Mouse (Mus musculus) heart, postnatal 14 days (tissue): ENCODE measurements around the gene Aatf. TPM values are rescaled to one million over a fixed set of nuclear protein-coding genes. Genes with fewer than 3 reads are reported as not detected.

Experiments used
- DNase-seq, 2 experiments: peaks; one replicate each; pipeline ENCODE4 v3.0.0; 2021 to 2022
- intact Hi-C: fragments of 180-260 bp; cut with DNase I; formaldehyde crosslinking; loops from one replicate; pipeline ENCODE4 v1.15.1; 2025
- long read RNA-seq, 2 experiments: library from polyadenylated mRNA; stranded (forward); transcript quantifications; one replicate each; pipeline ENCODE4 v2.0.0; 2021
- total RNA-seq, 2 experiments: library from RNA; stranded (reverse); gene quantifications; 2 replicates each; pipeline ENCODE4 v1.2.3; 2021

Aatf gene
- total RNA-seq = 10 to 100 TPM; 11.0 to 12.3 TPM
- long read RNA-seq, experiment 1, transcript Aatf-201 (13 exons, 1,822 nt) = major isoform, 17 of 18 reads
- long read RNA-seq, experiment 1, partial matches to known transcripts = 0 of 18 reads
- long read RNA-seq, experiment 1, other reads (novel, unspliced or antisense) = 1 of 18 reads
- long read RNA-seq, experiment 2, transcript Aatf-201 (13 exons, 1,822 nt) = major isoform, 19 of 20 reads
- long read RNA-seq, experiment 2, partial matches to known transcripts = 0 of 20 reads
- long read RNA-seq, experiment 2, other reads (novel, unspliced or antisense) = 1 of 20 reads

DNA sequence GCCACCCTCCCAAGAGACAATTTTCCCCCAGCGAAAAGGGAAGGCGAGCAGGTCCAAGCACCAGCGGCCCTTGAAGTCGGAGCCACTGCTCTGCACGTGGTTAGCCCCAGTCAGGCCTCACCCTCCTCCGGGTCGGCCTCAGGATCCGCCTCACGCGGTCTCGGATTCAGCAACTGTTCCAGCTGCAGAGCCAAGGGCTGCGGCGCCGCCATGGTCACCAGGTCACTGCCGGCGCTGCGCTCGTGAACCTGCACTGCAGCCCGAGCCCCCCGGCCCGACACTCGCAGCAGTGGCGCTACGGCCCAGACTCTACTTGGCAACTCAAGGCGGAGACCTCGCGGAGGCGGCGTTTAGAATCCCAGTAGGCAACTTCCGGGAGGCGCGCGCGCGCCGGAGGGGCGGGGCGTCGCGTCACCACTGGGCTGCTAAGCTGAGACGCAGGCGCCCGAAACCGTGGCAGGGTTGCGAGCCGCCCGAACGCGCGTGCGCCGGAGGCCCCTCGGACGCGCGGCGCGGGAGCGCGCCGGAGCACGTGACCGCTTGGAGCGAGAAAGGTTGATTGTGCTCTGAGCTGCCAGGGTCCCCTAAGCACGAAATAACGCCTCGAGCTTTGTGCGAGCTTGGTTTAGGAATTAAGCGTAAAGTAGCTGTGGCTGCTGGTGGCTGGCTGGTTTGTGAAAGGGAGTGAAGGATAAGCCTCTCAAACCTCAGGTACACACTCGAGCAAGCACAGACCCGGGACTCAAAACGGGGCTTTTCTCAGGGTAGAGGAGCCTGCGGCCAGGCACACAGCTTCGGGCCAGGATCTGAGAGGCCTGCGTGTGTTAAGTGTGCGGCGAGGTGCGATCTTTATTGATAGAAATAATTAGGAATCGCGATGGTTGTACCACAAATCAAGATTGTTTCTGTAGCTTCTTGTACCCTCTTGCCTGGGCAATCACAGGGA, at the start of gene Aatf:
TSS of gene Aatf (minus strand) at position 352 of the 946 bp plus-strand sequence.
- peak; percentile 97 to 98 for DNase-seq
- intact Hi-C loops = loop anchor here (5.0 to 10.0 kb wide), 3 partner anchors 246 to 309 kb away; no protein-coding TSS in a partner anchor

- intact Hi-C loops = no loop called here
- no peak for DNase-seq
Measured at GRCm38 (mm10) chr11:84562758-84563347, 49.5 kb upstream of the Aatf start.

DNA sequence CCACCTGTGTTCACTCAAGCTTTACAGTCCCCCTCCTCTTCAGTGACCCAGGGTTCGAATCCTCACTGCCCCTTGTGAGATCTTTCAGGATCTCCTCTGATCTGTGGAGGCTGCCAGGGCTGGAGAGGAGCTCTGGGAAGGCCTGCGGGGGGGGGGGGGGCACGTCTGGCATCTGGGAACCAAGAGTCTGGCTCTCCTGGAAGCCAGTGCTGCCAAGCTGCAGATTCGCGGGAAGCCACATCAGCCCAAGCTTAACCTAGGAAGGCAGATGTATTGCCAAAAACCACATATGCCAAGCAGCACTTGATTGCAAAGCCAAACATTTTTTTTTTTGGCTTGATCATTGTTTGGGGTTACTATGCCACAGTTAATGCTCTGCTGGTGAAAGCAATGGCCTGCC, 48.2 kb upstream of the Aatf start:
- no peak for DNase-seq
- intact Hi-C loops = no loop called here

DNA sequence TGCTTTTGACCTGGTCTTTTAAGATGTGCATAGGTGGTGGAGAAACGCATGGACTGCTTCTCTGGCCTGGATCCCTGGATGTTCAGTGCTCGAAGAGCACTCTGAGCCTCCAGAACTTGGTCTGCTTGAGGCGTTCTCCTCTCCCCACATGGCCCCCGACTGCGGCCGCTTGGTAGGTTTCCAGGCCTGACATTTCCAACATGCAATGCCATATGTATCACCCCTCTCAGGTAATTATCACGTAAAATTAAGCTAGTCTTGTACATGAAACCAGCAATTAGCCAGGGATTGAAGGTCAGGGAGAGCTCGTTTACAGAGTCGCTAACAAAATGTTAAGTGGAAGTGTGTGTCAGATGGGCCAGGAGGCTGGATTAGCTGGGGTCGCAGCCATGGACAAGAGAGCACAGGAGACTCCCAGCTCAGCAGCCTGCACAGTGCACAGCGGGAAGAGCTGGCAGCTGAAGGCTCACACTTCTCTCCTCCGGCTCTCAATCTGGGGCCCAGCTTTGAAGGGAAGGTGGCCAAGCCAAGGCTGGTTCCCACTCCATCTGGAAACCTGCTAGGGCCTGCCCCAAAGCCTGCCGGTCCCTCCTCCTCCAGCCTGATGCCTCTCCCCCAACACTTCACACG, 40.6 kb upstream of the Aatf start:
- intact Hi-C loops = no loop called here
- no peak for DNase-seq

GRCm38 (mm10) chr11:84551296-84551695, 38.0 kb upstream of the Aatf start:
- intact Hi-C loops = no loop called here
- DNase-seq = no peak

DNA sequence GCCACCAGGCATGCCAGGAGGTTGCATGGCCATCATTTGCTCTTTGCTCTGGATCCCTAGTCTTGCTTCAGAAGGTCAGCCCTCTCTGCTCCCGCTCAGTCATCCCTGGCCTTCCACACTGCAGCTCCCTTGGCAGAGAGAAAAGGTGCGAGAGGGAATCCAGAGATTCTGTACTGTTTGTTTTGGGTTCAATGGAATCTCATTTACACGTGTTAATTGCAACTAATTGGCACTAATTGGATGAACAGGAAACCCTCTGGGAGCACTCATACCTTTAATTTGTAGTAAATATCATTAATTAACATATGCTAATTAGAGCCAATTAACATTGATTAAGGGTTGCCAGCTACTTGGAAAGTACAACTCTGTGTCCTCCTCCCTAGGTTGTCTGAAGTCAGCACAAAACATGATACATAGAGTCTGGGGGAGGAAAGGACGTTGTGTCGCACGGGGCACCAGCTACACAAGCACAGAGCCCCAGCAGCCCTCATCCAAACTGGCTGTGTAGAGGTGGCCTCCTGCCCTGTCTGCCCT, 36.0 kb upstream of the Aatf start:
- intact Hi-C loops = no loop called here
- DNase-seq = no peak

DNA sequence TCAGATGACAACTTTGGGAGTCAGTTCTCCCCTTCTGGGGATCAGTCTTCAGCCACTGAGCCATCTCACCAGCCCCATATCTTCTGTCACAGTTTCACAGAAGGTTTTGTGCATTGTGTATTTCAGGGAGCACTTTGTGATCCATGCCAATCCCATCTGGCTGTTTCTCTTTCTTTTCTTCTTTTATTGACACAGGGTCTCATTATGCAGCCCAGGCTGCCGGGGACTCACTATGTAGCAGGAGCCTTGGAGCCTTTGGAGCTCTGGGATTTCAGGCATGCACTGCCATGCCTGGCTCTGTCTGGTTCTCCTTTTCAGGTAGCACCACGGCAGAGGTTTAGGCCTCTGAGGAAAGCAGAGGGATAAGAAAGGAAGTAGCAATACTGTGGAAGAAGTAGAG, 35.0 kb upstream of the Aatf start:
- intact Hi-C loops = no loop called here
- DNase-seq = no peak

DNA sequence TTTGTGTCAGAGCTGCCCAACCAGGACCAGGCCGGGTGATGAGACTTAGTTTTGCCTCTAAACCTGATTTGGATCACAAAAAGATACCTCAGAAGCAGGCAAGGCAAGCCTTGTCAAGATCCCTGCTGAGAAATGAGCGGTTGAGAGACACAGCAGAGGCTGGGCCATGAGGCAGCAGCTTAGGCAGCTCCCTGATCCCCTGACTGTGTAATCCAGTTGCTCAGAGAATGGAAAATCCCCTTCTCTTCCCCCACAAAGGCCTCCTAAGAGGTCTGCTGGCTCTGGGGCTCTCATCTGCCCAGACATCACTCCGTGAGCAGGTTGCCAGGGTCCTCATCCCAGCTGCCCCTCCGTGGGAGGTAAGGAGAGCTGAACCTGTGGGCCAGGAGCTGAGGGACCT, 26.7 kb upstream of the Aatf start:
- DNase-seq = no peak
- intact Hi-C loops = no loop called here

- intact Hi-C loops = no loop called here
Measured at GRCm38 (mm10) chr11:84529797-84530703, 16.7 kb upstream of the Aatf start.

DNA sequence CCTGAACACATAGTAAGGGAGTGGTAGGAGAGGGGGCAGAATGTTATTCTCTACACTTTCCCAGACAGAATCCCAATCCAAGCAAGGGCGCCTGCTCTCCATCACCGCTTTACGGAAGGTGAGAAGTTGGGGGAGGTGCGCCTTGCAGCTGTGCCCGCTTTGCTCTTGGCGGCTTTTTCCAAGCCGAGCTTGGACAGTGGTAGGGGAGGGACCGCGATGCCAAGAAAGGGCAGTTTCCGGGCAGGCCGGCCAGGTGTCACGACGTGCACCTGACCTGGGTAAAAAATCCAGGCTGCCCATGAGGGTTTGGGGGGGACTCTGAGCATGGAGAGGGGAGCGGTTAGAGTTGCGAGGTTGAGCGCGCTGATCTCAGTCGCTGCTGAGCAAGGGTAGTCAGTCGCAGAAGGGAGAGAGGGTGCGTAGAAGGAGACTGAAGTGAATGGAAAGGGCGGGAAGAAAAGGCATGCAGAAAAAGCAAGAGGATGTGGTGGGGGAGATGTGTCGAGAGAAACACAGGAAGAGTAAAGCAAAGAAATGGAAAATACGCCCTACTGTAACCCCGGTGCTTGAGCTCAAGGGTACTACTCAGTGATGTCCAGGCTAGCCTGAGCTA, 15.9 kb upstream of the Aatf start:
- intact Hi-C loops = no loop called here
- no peak for DNase-seq

More at GRCm38 (mm10) chr11:84529797-84530703, 16.7 kb upstream of the Aatf start:
- DNase-seq = no peak

GRCm38 (mm10) chr11:84526976-84527860, 13.9 kb upstream of the Aatf start:
- intact Hi-C loops = no loop called here
- no peak for DNase-seq

DNA sequence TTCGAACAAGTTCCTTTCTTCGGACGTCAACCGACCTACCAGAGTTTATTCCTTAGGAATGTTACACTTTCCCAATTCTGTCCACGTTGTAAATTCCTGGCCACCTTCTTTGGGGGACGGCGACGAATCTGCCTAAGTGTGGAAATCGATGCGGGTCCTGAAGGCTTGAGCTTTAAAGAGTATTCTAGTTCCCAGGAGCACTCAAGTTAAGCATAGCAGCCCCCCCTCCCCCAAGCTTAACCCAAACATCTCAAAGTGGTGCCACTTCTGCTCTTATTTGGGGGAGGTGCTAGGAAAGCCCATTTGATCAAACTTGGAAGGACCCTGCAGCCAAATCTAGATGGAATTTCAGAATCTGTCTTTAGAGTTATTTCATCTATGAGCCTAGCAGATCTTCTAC, 13.1 kb upstream of the Aatf start:
- no peak for DNase-seq
- intact Hi-C loops = no loop called here

DNA sequence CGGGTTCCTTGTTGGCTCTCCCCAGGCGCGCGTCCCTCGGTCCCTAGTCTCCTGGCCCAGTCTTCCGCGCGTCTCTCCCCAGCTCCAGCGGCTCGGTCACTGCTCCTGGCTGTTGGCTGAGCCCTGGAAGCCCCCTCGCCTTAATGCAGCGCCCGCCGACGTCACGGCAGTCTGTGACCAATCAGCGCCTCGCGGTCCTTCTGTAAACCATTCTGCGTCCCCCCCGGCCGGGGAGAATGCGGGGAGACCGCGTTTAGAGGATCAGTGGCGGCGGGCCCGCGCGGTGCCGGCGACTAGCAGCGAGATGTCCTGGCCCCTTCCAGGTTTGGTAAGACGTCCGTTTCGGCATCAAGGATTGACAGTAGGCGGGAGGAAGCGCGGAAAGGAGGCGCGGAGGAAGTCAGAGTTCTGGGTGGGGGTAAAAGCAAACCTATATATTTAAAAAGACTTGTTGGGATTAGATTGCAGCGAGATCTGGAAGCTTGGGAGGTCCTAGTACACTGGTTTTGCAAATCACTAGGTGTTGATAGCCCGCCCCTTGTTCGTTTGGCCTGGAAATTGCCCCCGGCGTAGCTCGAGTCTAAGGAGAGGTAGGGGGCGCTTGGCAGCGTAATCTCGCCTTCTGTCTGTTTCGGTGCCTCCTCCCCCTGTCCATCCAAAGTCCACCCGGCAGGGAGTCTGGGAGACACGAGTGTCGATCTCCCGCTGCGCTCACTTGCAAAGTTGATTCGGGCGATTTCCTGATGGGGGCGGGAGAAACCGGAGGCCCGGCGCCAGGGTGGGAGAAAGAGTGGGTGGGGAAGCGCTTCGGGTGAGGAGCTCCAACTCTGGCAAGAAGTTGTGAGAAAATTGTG, 12.3 kb upstream of the Aatf start, which contains the start of gene Lhx1:
TSS of gene Lhx1 (minus strand) at position 115 of the 854 bp plus-strand sequence.
- DNase-seq = no peak
- intact Hi-C loops = no loop called here

- intact Hi-C loops = no loop called here
- no peak for DNase-seq
Measured at GRCm38 (mm10) chr11:84524511-84525270, 11.4 kb upstream of the Aatf start.

GRCm38 (mm10) chr11:84523841-84524510, 10.7 kb upstream of the Aatf start:
- intact Hi-C loops = no loop called here
- no peak for DNase-seq
